In the genomic region with DNA sequence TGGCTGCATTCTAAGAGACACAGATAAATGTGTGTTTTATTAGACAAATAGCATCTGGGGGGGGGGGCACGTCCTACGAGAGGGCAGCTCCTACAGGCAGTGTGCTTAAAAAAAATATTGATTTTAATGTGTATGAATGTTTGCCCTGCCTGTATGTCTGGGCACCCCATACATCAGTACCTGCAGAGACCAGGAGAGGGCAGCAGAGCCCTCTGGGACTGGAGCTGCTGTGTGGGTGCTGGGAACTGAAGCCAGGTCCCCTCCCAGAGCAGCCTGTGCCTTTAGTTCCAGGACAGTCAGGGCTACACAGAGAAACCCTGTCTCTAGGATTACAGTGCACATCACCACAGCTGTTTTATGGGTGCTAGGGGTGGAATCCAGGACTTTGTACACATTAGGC, we compare ENCODE assay signal across 14 mouse cellular contexts. TPM values are rescaled to one million over a fixed set of nuclear protein-coding genes. Genes with fewer than 3 reads are reported as not detected.
A peak's percentile ranks its signal among the peaks of the same experiment; 100 is the strongest.
DNase-seq lines count a peak whose midpoint lies in the region; ATAC-seq and TF ChIP-seq lines count a peak whose summit lies in the region.
"Had no signal": no experiment of that assay in that cellular context is flagged by ENCODE, and none has a peak within 500 bp of the region (broad histone marks: within the 10 kb centered on the region; RNA-seq: fewer than 3 reads in every experiment).

No protein-coding gene starts in this region.

- no peak for TF ChIP-seq POLR2A in bone marrow macrophage, adult 2 months (IDR thresholded peaks at IDR 0.05; ENCODE audit: borderline replicate concordance, low read depth, low read length)

- TF ChIP-seq CTCF in lung, embryonic 14.5 days (IDR thresholded peaks at IDR 0.05; ENCODE audit: low read depth): peak; percentile 29; the same call in 1 of the 2 replicates
- peak; percentile 35; the same call in 1 of the 2 replicates for TF ChIP-seq CTCF in bone marrow macrophage, adult 2 months (IDR thresholded peaks at IDR 0.05; ENCODE audit: low read depth, low read length)

- peaks cover 31% of the 10 kb centered on the region for H3K4me1 ChIP-seq in heart, embryonic 10.5 days
- no peaks in the 10 kb centered on the region for H3K4me1 ChIP-seq in lung, embryonic 14.5 days (ENCODE audit: insufficient read depth)
- no peaks in the 10 kb centered on the region for H3K4me1 ChIP-seq in bone marrow macrophage, adult 2 months (ENCODE audit: control insufficient read depth, insufficient read depth, low read length)
- 0 out of 2 replicates have a peak, but pooled peaks cover 7% of the 10 kb centered on the region for H3K4me1 ChIP-seq in midbrain, embryonic 14.5 days (ENCODE audit: control insufficient read depth, insufficient read depth, low read length)

- H3K4me3 ChIP-seq in heart, embryonic 10.5 days: peak overlapping the region; percentile 54; the same call in 1 of the 2 replicates
- H3K4me3 ChIP-seq in lung, embryonic 14.5 days (ENCODE audit: low read depth, low read length): no peak overlapping the region
- H3K4me3 ChIP-seq in bone marrow macrophage, adult 2 months (ENCODE audit: insufficient read depth, low read length): no peak overlapping the region
- H3K4me3 ChIP-seq in midbrain, embryonic 14.5 days (replicated peaks; ENCODE audit: low read depth, low read length): no peak overlapping the region

- no peak for ATAC-seq in lung, embryonic 14.5 days (ENCODE audit: insufficient read depth)
- ATAC-seq in midbrain, embryonic 14.5 days (ENCODE audit: low FRiP score, low TSS enrichment): no peak

- H3K4me2 ChIP-seq in lung, embryonic 14.5 days: peak overlapping the region; percentile 52; the same call in 1 of the 2 replicates
- peak overlapping the region; percentile 46; the same call in 1 of the 2 replicates for H3K4me2 ChIP-seq in midbrain, embryonic 14.5 days (ENCODE audit: low read length)

- peaks cover 70% of the 10 kb centered on the region for H3K27me3 ChIP-seq in heart, embryonic 10.5 days (ENCODE audit: insufficient read depth, poor library complexity, severe bottlenecking)
- peaks cover 51% of the 10 kb centered on the region for H3K27me3 ChIP-seq in lung, embryonic 14.5 days (ENCODE audit: insufficient read depth, low read length)
- peaks cover 42% of the 10 kb centered on the region for H3K27me3 ChIP-seq in midbrain, embryonic 14.5 days (ENCODE audit: control insufficient read depth, insufficient read depth, low read length)

- DNase-seq in heart, embryonic 10.5 days (ENCODE audit: low spot score): no peak
- no peak for DNase-seq in heart, postnatal 10 days
- DNase-seq in lung, embryonic 14.5 days: no peak
- no peak for DNase-seq in lung, postnatal 25 days (ENCODE audit: low spot score)
- no peak for DNase-seq in midbrain, embryonic 14.5 days
- DNase-seq in cerebellum, postnatal 14 days: no peak
- DNase-seq in urinary bladder, postnatal 36 days (ENCODE audit: low spot score in 2 of 2): no peak
- DNase-seq: adrenal gland, adult 8-10 months; cerebellum, adult 8-10 months; layer of hippocampus, adult 9-11 months; lung, adult 2 months; right cerebral cortex, postnatal 25 days had no signal

- WGBS in heart, embryonic 10.5 days: 25% methylated on average over 2 of the region's 2 CpGs
- WGBS in lung, embryonic 14.5 days: 17% methylated on average over 2 of the region's 2 CpGs
- 30% methylated on average over 2 of the region's 2 CpGs for WGBS in midbrain, embryonic 14.5 days

- no peak overlapping the region for H3K9ac ChIP-seq in lung, embryonic 14.5 days
- H3K9ac ChIP-seq in midbrain, embryonic 14.5 days (replicated peaks; ENCODE audit: low read length): no peak overlapping the region

- no peaks in the 10 kb centered on the region for H3K9me3 ChIP-seq in heart, embryonic 10.5 days
- no peaks in the 10 kb centered on the region for H3K9me3 ChIP-seq in lung, embryonic 14.5 days (ENCODE audit: low read depth, low read length)
- no peaks in the 10 kb centered on the region for H3K9me3 ChIP-seq in midbrain, embryonic 14.5 days (ENCODE audit: control insufficient read depth, low read length)

- intact Hi-C loops in heart, postnatal 10 days (cut with DNase I): no loop called here

- no peaks in the 10 kb centered on the region for H3K36me3 ChIP-seq in heart, embryonic 10.5 days
- no peaks in the 10 kb centered on the region for H3K36me3 ChIP-seq in lung, embryonic 14.5 days (ENCODE audit: insufficient read depth)
- H3K36me3 ChIP-seq in midbrain, embryonic 14.5 days (ENCODE audit: control insufficient read depth, insufficient read depth, low read length): no peaks in the 10 kb centered on the region

- H3K27ac ChIP-seq in heart, embryonic 10.5 days: no peak overlapping the region
- H3K27ac ChIP-seq in lung, embryonic 14.5 days (ENCODE audit: low read depth): no peak overlapping the region
- no peak overlapping the region for H3K27ac ChIP-seq in bone marrow macrophage, adult 2 months (ENCODE audit: insufficient read depth, low read depth, low read length)
- H3K27ac ChIP-seq in midbrain, embryonic 14.5 days (replicated peaks; ENCODE audit: low read depth, low read length): no peak overlapping the region

RNA-seq across cellular contexts. Expression of gene Hrk, which starts 10.7 kb away (rescaled TPM):
- polyA plus RNA-seq in heart, embryonic 10.5 days (2016; fragmentation: Nextera tagmentation; extraction: Ambion mirVana): not detected in 2 replicates
- under 1 TPM; 0.30 to 0.38 TPM for total RNA-seq in heart, postnatal 10 days (2021)
- 0.04 TPM in 1 of 2 replicates, not detected in the other for polyA plus RNA-seq in lung, embryonic 14.5 days (2014; fragmentation: Nextera tagmentation; extraction: Ambion mirVana)
- polyA plus RNA-seq in bone marrow macrophage, adult 2 months (2012; ENCODE audit: insufficient read depth, insufficient read length, missing spikeins): not detected in 2 replicates
- 1.4 and 2.9 TPM in 2 replicates for polyA plus RNA-seq in midbrain, embryonic 14.5 days (2014; fragmentation: Nextera tagmentation; extraction: Ambion mirVana)
- total RNA-seq: hematopoietic stem cell, adult 5-6 weeks had no signal
- polyA plus RNA-seq: lung, adult 2 months had no signal

RNA-seq across cellular contexts. Expression of gene Fbxw8, which starts 19.9 kb away (rescaled TPM):
- 29.4 and 31.2 TPM in 2 replicates for polyA plus RNA-seq in heart, embryonic 10.5 days (2016; fragmentation: Nextera tagmentation; extraction: Ambion mirVana)
- 10 to 100 TPM; 50.1 to 58.1 TPM for total RNA-seq in heart, postnatal 10 days (2021)
- 31.1 and 31.3 TPM in 2 replicates for polyA plus RNA-seq in lung, embryonic 14.5 days (2014; fragmentation: Nextera tagmentation; extraction: Ambion mirVana)
- 13.5 and 16.7 TPM in 2 replicates for polyA plus RNA-seq in bone marrow macrophage, adult 2 months (2012; ENCODE audit: insufficient read depth, insufficient read length, missing spikeins)
- polyA plus RNA-seq in midbrain, embryonic 14.5 days (2014; fragmentation: Nextera tagmentation; extraction: Ambion mirVana): 21.4 and 21.6 TPM in 2 replicates
